Mouse (Mus musculus) thymus, adult 2 months (tissue): ENCODE measurements around the gene Sap30l. TPM values are rescaled to one million over a fixed set of nuclear protein-coding genes. Genes with fewer than 3 reads are reported as not detected.
A peak's percentile ranks its signal among the peaks of the same experiment; 100 is the strongest.

Source experiments
- DNase-seq: peaks from one replicate; pipeline ENCODE4 v3.0.0; 2021
- H3K27ac ChIP-seq: fragments of 200-500 bp; 2 replicates; pipeline ENCODE4 v1.5.1; 2012; ENCODE audit warnings: low read length, control low read depth; ENCODE audit not compliant: control insufficient read depth, insufficient read depth
- H3K27me3 ChIP-seq: fragments of 200-500 bp; 2 replicates; pipeline ENCODE4 v1.6.1; 2012; ENCODE audit warnings: mild to moderate bottlenecking, low read length, moderate library complexity, mixed read lengths; ENCODE audit not compliant: control insufficient read depth, insufficient read depth
- H3K36me3 ChIP-seq: fragments of 200-500 bp; 2 replicates; pipeline ENCODE4 v1.6.1; 2012; ENCODE audit warnings: mild to moderate bottlenecking, low read length, moderate library complexity; ENCODE audit not compliant: control insufficient read depth, insufficient read depth
- H3K4me1 ChIP-seq: fragments of 200-500 bp; replicated peaks from 2 replicates; pipeline ENCODE4 v1.6.1; 2012; ENCODE audit warnings: low read length; ENCODE audit not compliant: control insufficient read depth, insufficient read depth
- H3K4me3 ChIP-seq: fragments of 200-500 bp; 2 replicates; pipeline ENCODE4 v1.5.1; 2012; ENCODE audit warnings: mild to moderate bottlenecking, low read length, control low read depth, moderate library complexity; ENCODE audit not compliant: control insufficient read depth, insufficient read depth
- CTCF ChIP-seq: fragments of 200-500 bp; IDR thresholded peaks from 2 replicates; pipeline ENCODE4 v1.5.1; 2012; ENCODE audit warnings: mild to moderate bottlenecking, control low read depth, low read length, moderate library complexity, borderline replicate concordance; ENCODE audit not compliant: control insufficient read depth, poor library complexity, insufficient read depth; ENCODE audit errors: extremely low read depth
- POLR2A ChIP-seq: fragments of 200-500 bp; IDR thresholded peaks from 2 replicates; pipeline ENCODE4 v1.6.1; 2012; ENCODE audit warnings: mild to moderate bottlenecking, low read length, control low read depth, moderate library complexity; ENCODE audit not compliant: control insufficient read depth, poor library complexity, insufficient read depth; ENCODE audit errors: extremely low read depth
- WGBS: fragments of 180-500 bp; shearing (Covaris S2); methylation state at CpG from one replicate; pipeline ENCODE4 v1.1.7; 2018; 5-methylcytosine and 5-hydroxymethylcytosine counted together
- polyA plus RNA-seq: library from polyadenylated mRNA; depleted of rRNA; stranded (reverse); fragments of >200 nt; gene quantifications from 2 replicates; pipeline ENCODE4 v1.2.3, GENCODE M21; 2012; rRNA removed

Sap30l gene
- 37.1 and 51.0 TPM in 2 replicates for polyA plus RNA-seq

DNA sequence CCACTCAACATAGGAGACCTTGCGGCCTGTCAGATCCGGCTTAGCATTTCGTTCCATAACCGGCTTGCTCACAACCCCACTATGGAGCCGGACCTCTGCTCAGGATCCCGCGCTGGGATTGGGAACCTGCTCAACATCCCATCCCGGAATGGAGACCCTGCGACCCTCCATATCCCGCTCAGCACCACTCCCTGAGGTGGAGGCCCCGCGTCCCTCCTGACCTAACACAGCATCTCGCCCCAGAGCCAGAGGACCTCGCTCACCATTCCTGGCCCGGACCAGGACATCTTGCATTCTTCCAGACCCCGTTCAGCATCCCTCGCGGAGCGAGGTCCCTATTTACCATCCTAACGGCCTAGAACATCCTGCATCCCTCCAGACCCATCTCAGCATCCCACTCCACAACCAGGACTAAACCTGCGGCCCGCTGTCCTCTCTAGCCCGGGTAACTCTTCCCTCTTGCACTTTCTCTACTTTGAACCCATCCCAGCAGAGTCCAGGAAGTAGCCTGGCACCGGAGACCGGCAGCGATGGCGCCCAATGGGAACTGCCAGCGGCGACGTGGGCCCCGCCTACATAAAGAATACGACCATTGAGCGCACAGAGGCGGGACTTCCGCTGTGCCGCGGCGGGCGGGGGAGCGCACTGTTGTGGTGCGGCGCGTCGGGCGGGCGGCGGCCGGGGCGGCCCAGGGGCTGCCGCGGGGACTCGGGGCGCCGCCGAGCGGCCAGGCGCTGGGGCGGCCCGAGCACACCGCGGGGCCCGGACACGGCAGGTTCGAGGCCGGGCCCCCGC, at the start of gene Sap30l:
Gene Sap30l, plus strand, starts transcription at position 667 of the 795 bp plus-strand sequence.
- peaks cover 20% of the 10 kb centered on the region for H3K4me1 ChIP-seq
- WGBS, result 1% methylated on average over 64 of the region's 66 CpGs
- H3K4me3 ChIP-seq, result peak within 1 kb of the TSS; percentile 82
- DNase-seq, result peak; percentile 98
- peak; percentile 91 for TF ChIP-seq POLR2A
- TF ChIP-seq CTCF, result no peak; the same call in 1 of the 2 replicates
- H3K27ac ChIP-seq, result peak within 1 kb of the TSS; percentile 64
- no peaks in the 10 kb centered on the region for H3K36me3 ChIP-seq
- no peaks in the 10 kb centered on the region for H3K27me3 ChIP-seq

DNA sequence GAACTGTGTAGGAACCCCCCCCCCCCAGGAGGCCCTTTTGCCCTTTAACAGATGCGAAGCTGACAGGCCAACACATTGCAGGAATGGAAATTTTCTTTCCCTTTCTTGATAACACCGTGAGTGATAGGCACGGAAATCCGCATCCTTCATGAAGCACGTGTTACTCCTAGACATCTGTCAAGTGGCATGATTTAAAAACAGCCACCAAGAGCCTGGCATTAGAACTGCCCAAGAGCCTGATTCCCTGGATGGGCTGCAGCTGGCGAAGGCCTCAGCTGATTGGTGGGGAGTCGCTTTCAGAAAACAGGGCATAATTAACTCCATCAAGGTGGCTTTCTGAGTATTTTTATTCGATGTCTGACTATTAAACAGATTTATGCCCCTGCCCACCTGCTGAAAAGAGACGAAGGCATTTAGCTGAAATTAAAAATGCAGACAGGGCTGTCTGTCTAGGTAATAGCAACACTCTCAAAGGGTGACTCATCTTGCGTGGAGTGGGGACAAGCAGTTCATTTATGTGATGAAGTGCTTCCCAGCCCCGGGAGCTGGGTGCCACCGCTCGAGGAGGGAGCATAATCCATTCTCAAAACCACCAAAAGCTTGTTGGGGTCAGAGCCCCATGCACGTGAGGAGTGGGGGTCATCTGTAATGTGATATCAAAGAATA, 47.8 kb upstream of the Sap30l start:
- Histone ChIP-seq H3K4me1 (no peaks in the 10 kb centered on the region), H3K27ac (no peak overlapping the region), H3K36me3 (no peaks in the 10 kb centered on the region), H3K27me3 (no peaks in the 10 kb centered on the region), H3K4me3 (no peak overlapping the region)
- DNase-seq, result no peak
- 96% methylated on average over 14 of the region's 14 CpGs for WGBS
- no peak for TF ChIP-seq CTCF
- TF ChIP-seq POLR2A, result no peak

DNA sequence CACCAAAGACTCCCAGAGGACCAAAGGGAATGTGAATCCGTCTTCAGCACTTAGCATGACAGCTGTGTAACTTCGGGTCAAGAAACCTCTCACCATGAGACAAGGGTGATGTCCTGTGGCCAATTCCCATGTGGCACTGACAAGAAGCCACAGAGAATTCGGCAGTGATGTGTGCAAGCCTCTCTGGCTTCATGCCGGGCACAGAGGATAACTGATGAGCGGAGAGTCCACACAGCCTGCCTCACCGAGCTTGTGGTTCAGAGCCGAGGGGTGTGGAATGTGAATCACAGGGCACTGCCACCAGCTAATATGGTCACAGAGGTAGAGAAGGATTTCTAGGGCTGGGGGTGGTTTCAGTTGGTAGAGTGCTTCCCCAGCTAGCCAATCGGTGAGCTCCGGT, 42.8 kb upstream of the Sap30l start:
- 91% methylated on average over 9 of the region's 9 CpGs for WGBS
- Histone ChIP-seq H3K27ac (no peak overlapping the region), H3K36me3 (no peaks in the 10 kb centered on the region), H3K4me1 (no peaks in the 10 kb centered on the region), H3K4me3 (no peak overlapping the region), H3K27me3 (no peaks in the 10 kb centered on the region)
- TF ChIP-seq POLR2A (no peak), CTCF (no peak)
- DNase-seq, result no peak

DNA sequence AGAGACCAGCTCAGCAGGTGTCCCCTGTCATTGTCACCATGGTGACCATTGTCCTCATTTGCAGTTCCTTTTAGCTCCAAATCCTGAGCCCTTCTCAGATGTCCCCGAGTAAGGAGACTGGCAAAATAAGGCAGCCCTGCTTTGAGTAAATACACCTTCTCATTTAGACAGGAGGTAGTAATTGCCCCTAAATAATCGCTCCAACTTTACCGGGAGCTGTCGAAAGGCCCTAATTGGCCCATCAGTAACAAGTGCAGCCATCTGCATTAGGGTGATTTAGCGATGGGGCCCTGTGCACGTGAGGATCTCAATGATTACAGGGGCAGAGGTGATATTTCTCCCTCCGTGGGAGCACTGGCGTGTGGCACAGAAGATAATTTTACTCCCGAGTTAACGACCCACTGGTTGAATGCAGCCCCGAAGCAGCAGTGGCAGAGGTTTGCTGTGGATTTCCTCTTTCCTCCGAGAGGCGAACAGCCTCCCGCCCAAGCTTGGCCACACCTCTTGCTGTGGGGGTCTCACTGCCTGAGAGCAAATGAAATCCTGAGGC, 40.9 kb upstream of the Sap30l start:
- H3K4me3 ChIP-seq, result no peak overlapping the region
- no peaks in the 10 kb centered on the region for H3K27me3 ChIP-seq
- TF ChIP-seq POLR2A, result no peak
- no peak for TF ChIP-seq CTCF
- WGBS, result 33% methylated on average over 14 of the region's 14 CpGs
- no peak for DNase-seq
- no peak overlapping the region for H3K27ac ChIP-seq
- H3K36me3 ChIP-seq, result peaks cover 2% of the 10 kb centered on the region; the same call in 1 of the 2 replicates
- H3K4me1 ChIP-seq, result no peaks in the 10 kb centered on the region

DNA sequence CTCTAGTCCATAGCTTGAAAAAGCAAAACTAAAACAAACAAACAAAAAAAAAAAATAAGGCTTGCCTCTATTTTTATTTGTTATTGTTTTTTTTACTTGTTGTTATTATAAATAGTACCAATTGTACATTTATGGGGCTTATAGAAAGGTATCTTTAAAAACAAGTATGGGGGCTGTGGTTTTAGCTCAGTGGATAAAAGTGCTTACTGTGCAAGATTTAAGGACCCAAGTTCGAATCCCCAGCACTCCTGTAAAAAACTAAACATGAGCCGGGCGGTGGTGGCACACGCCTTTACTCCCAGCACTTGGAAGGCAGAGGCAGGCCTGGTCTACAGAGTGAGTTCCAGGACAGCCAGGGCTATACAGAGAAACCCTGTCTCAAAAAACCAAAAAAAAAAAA, 40.1 kb upstream of the Sap30l start:
- Histone ChIP-seq H3K4me1 (no peaks in the 10 kb centered on the region), H3K4me3 (no peak overlapping the region), H3K36me3 (peaks cover 4% of the 10 kb centered on the region; the same call in 1 of the 2 replicates), H3K27ac (no peak overlapping the region), H3K27me3 (no peaks in the 10 kb centered on the region)
- no peak for DNase-seq
- WGBS, result over 99% methylated on average over 4 of the region's 4 CpGs
- TF ChIP-seq POLR2A (no peak), CTCF (no peak)

DNA sequence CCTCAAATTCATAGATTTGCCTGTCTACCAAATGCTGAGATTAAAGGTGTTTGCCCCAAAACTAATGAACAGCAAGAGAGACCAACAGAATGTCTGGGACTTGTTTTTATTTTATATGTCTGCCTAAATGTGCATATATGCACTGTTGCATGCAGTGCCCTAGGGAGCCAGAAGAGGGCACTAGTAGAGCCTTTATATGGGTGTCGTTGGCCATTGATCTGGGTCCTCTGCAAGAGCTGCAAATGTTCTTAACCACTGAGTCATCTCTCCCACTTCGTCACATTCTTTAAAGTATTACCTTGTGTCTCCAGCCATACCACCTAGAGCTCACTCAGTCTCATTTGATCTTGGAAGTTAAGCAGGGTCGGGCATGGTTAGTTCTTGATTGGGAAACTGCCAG, 37.3 kb upstream of the Sap30l start:
- peaks cover 11% of the 10 kb centered on the region for H3K36me3 ChIP-seq
- no peak for DNase-seq
- no peaks in the 10 kb centered on the region for H3K4me1 ChIP-seq
- H3K4me3 ChIP-seq, result no peak overlapping the region
- TF ChIP-seq POLR2A (no peak), CTCF (no peak)
- no peaks in the 10 kb centered on the region for H3K27me3 ChIP-seq
- H3K27ac ChIP-seq, result no peak overlapping the region
- 98% methylated on average over 3 of the region's 3 CpGs for whole genome bisulfite sequencing
